Mouse (Mus musculus) gastrocnemius, postnatal 4 days (tissue): Measurements from ENCODE around the gene Adam12. TPM values are rescaled to one million over a fixed set of nuclear protein-coding genes. Genes with fewer than 3 reads are reported as not detected.
A peak's percentile ranks its signal among the peaks of the same experiment; 100 is the strongest.

ENCODE experiments used
- DNase-seq, 2 experiments: peaks; one replicate each; pipeline ENCODE4 v3.0.0; 2021 to 2022; ENCODE audit warnings: low spot score in 2 of 2, mixed read lengths in 2 of 2
- long read RNA-seq, 2 experiments: library from polyadenylated mRNA; stranded (forward); transcript quantifications; one replicate each; pipeline ENCODE4 v2.0.0; 2021
- total RNA-seq, 2 experiments: library from RNA; stranded (reverse); gene quantifications; 2 replicates each; pipeline ENCODE4 v1.2.3; 2021

The Adam12 gene
- total RNA-seq = 10 to 100 TPM; 39.4 to 41.8 TPM
- long read RNA-seq, experiment 1, full-length matches to known transcripts = 4 of 19 reads
- long read RNA-seq, experiment 1, partial matches to known transcripts = 7 of 19 reads
- long read RNA-seq, experiment 1, other reads (novel, unspliced or antisense) = 8 of 19 reads
- long read RNA-seq, experiment 2, full-length matches to known transcripts = 8 of 23 reads
- long read RNA-seq, experiment 2, partial matches to known transcripts = 5 of 23 reads
- long read RNA-seq, experiment 2, other reads (novel, unspliced or antisense) = 10 of 23 reads

DNA sequence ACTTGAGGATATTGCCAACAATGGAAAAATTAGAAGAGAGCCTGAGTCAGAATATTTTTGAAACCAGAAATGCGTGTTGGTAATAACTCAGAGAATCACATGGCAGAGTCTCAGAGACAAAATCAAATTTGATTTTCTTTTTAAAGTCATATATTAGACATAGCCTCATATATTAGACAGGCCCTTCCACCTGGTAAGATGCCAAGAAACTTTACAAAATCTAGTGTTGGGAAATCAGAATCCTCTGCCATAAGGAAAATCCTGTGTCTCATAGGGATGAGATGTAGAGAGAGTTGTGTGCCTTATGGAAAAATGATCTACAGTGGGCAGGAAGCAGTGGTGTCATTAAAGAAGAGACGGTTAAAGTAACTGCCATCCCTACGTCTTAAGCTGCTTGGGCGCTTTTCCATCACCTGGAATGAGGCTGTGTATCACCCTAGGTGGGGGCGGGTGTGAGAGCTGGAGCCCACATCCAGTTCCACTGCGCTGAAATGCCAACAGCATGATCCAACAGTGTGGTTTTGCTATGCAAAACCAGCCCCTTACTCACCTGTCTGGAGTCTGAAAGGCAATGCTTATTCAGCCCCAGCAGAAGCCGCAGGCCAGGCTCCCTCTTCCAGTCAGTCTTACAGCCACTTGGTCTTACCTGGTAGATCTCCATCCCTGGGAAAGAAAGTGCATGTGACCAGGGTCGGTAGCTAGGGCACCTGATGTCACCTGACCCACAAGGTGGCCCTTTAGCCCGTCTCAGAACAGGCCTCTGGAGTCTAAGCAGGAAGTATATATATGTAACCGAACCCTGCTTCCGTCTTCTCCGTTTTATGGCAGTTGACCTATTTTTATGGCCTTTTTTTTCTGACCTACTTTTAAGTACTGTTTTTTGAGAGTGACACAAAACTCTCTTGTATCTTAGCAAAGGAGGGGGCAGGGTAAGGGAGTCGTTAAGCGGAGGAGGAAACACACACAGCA, at the start of gene Adam12:
TSS of gene Adam12 (minus strand) at position 769 of the 969 bp plus-strand sequence.
- DNase-seq = no peak

- DNase-seq = no peak
Measured at GRCm38 (mm10) chr7:134272956-134273355, 41.0 kb upstream of the Adam12 start.

- DNase-seq = no peak
Measured at GRCm38 (mm10) chr7:134272421-134272820, 40.5 kb upstream of the Adam12 start.

DNA sequence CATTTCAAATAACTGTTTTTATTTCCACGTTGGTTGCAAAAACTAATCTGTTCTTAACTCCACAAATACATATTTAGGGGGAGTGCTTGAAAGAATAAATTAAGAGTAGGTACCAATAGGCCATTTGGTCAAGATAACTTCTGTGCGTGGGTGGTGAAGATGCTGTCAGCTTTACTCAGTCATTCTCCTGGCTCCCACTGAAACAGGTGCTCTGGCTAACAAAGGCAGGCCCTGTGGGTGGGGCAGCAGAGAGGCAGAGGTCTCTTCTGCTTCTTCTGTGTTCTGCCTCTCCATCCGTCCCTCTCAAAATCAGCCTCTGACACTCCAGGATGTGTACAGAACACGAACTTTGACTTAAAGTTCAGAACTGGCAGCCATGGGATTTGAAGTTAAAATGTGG, 33.8 kb upstream of the Adam12 start:
- no peak for DNase-seq

GRCm38 (mm10) chr7:134263146-134263906, 31.4 kb upstream of the Adam12 start:
- peak; percentile 28 to 51 for DNase-seq

DNA sequence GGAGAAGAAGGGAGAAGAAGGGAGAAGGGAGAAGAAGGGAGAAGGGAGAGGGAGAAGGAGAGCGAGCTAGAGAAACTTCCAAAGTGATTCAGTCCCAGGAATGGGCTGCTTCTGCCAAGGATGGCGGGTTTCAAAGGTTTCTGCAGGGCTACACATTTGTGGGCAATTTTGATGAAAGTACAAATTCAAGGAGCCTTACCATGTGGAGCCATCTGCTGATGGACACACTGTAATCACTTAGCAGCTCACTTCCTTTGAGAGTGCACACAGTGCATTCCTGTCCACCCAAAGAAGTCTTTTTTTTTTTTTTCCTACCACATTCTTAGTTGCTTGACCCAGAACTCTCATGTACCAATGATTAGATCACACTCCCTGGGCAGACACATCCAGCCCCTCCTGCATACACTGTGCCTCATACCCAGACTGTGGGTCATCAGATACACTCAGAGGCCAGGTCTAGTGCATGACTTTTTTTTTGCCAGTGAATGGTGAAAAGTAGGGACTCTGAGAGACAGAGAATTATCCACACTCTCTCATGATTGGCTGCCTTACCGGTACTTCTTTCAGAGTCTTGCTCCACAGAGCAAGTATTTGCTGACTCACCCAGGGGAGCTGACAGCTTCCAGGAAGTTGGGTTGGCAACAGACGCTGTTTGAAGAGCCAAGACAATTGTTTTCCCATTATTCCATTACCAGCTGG, 29.2 kb upstream of the Adam12 start:
- DNase-seq = peak in 1 of 2 experiments; percentile 45

DNA sequence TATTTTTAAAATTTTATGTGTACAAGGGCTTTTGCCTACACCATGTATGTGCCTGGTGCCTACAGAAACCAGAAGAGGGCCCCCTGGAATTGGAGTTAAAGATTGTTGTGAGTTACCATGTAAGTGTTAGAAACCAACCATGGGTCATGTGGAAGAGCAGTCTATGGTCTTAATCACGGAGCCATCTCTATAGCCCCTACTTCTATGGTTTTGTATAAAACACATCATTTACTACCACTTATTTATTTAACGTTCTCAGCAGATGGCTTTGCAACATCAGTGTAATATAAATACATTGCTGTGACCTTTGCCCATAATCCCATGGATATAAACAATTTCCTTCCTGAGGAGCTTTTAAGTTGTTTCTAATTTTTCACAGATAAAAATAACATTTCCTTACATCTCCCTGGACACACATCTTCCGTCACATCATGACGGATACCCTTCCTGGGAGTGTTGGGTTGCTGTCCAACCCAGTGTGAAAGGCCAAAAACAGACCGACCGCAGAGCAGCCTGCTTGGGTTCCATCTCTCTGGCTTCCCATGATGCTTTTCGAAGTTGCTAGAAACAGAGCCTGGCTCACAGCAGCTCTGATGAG, 18.4 kb upstream of the Adam12 start:
- DNase-seq = no peak

DNA sequence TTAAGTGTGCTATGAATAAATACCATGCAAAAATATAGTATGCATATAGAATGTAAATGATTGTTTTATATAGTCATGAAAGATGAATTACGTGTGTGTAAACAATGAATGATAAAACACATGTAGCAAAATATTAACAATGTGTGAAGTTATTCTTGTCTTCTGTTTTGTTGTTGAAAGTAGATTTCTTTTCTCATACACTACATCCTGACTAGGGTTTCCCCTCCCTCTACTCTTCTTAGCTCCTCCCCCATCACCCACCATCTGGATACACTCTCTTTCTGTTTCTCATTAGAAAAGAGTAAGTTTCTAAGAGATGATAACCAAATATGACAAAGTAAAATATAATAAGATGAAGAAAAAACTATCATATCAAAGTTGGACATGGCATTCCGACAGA, 16.1 kb upstream of the Adam12 start:
- no peak for DNase-seq

DNA sequence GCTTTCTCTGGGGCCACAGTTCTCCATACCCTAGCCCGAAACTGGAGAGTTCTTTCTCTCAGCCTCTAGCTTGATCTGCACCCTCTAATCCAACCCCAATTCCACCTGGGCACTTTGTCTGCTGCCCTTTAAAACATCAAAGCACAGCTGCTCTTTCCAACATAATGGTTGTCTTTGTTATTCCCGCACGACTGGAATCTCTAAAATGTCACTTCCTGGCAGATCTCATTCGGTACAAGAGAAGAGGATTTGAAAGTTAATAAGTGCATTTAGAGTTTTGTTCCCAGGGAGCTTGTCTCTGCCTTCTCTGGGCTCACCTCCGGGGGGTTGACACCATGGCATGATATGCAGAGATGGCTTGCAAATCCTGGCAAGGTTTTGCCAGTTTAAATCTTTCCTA, 14.7 kb upstream of the Adam12 start:
- DNase-seq = no peak

DNA sequence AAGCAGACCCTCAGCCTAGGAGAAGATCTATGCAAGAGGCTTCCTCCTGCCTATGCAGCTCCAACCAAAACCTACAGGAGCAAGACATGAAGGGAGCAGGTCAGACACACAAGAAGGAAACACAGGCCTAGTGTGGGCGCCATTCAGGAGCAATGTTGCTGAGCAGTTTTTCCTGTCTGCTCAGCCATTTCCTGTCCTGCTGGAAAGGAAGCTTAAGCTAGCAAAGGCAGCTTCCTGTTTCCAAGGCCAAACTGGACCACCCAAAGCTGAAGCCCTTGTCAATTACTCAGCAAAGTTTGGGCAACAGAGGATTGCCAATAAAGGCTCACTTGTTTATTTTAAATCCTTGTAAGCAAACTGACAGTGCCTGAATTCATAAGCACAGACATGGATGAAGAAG, 10.8 kb upstream of the Adam12 start:
- no peak for DNase-seq

DNA sequence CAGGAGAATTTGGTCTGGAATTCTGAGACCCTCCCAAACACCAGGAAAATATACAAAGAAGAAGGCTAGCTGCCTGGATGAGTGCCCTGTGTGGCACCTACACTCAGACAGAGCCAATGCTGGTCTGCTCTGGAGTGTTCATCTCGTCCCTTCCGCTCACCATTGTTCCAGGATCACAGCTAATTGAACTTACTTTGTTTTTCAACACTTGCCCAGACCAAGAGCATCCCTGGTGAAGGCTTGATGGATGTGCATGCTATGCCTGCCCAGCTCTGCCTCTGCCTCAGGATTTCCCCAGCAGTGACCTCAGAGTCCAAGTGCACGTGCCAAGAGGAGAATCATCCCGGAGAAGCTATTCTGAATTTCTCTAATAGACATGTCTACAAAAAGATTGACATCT, 9.3 kb upstream of the Adam12 start:
- no peak for DNase-seq

GRCm38 (mm10) chr7:134240579-134240978, 8.6 kb upstream of the Adam12 start:
- DNase-seq = no peak

GRCm38 (mm10) chr7:134238863-134239262, 6.9 kb upstream of the Adam12 start:
- no peak for DNase-seq

DNA sequence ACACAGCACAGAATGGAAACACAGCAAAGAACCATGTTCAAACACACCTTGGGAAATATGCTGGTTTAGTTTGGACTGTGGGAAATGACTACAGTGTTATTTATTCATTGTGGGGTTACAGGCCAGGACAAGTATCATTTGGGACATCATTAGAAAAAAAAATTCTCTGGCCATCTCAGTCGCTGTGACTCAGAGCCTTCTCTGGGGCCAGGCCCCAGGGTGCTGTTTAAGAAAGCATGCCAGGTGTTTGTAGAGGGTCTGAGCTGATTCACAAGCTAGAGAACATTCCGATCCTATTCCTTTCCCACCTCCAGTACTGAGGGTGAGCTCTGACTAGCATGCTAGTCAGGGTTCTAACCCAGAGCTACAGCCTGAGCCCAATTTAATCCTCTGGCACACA, 5.4 kb upstream of the Adam12 start:
- no peak for DNase-seq

- DNase-seq = no peak
Measured at GRCm38 (mm10) chr7:134236727-134237126, 4.8 kb upstream of the Adam12 start.

DNA sequence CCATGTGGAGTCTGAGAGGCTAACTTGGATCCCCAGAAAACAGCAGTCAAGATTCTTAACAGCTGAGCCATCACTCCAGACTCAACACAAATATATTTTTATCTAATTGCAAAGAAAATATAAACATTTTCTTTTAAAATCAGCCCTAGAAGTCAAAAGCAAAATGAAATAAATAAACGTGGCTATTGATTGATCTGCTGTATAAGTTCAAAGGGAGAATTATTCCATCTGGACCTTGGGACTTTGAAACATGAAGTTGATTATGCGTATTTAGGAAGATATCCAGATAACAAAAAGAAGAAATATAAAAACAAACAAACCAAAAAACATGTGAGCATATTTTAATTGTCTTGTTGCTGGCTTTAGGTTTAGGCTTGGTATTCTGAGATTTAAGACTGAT, 3.6 kb upstream of the Adam12 start:
- no peak for DNase-seq

GRCm38 (mm10) chr7:134230708-134231107, 1.2 kb downstream of the Adam12 start:
- DNase-seq = no peak

DNA sequence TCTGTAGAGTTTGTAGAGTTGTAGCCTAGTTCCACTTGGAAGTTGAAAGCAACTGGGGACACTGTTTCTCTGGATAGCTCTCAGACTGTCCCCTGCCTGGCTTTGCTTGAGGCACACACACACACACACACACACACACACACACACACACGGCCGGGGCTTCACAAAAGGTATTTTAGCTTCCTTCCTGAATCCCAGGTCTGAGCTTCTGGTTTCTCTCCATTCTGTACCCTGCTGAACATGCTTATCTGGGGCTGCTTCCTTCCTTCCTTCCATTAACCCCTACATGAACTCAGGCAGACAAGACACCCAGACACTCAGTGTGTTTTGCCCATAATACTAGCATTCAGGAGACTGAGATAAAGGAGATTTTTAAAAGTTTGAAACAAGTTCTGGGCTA, 2.0 kb downstream of the Adam12 start:
- no peak for DNase-seq

DNA sequence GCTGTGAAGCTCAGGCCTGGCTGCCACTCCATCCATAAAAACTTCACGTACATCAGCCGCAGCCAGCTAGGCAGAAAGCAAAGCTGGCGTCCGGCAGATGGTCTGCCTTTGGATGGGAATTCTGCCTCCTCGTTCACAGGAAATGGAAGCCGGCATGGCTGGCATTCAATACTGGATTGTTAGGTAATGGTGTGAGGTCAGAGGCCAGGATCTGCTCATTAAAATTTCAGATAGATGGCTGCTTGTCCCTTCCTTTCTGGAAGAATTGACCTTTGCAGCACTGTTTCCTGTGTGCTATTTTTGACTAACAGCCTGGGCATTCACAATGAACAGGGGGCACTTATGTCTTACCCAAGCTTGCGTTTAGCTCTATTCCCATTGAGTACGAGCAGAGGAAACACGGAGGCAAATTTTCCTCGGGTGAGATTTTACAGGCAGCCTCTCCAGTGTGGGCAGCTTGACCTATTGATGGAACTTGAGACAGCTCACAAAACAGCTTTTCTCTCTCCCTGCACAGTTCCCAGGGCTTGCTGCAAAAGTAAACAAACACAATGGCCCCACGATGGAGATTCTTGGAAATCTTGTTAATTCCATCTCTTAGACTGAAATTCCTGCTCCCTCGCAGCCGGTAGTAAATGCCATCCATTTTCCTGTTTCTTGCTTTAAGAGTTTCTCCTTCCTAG, 4.0 kb downstream of the Adam12 start:
- no peak for DNase-seq

DNA sequence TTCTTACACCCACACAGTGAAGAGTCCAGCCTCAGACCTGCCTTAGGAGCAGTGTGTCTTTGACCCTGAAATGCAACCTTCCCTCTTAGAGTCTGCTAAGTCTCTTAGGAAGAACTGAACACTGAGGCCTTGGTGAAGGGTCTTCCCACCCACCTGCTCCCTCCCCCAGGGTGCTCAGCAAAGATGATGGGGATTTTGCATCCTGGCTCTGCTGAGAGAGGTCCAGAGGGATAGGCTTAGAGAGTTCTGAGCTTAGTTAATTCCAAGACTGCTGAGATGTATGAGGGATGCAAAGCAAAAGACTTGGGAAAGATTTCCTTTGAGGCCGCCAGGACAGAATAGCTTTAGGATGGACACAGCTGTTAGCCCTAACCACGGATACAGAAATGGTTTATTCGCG, 4.8 kb downstream of the Adam12 start:
- DNase-seq = no peak
